Mouse (Mus musculus): Measurements from ENCODE around the gene Sult2b1. TPM values are rescaled to one million over a fixed set of nuclear protein-coding genes. Genes with fewer than 3 reads are reported as not detected.
A peak's percentile ranks its signal among the peaks of the same experiment; 100 is the strongest.

The Sult2b1 gene
- total and polyA plus RNA-seq, 2 experiments = not detected

GRCm38 (mm10) chr7:45721642-45722347 is 62.7 kb downstream of the Sult2b1 start:
- no peak overlapping the region for H3K9ac ChIP-seq (ENCODE audit: low read depth, low read length)
- H3K27me3 ChIP-seq (ENCODE audit: control insufficient read depth, insufficient read depth, low read length) = no peaks in the 10 kb centered on the region
- H3K4me3 ChIP-seq (ENCODE audit: insufficient read depth, low read depth, low read length) = no peak overlapping the region
- peak; percentile 53 for DNase-seq (ENCODE audit: extremely low read depth, low read depth, low spot score)
- TF ChIP-seq POLR2A (IDR thresholded peaks at IDR 0.05; ENCODE audit: extremely low read depth, insufficient read depth, low read length) (no peak), CTCF (IDR thresholded peaks at IDR 0.05; ENCODE audit: low read depth, low read length) (no peak)
- H3K4me1 ChIP-seq (ENCODE audit: control insufficient read depth, insufficient read depth, low read length) = peaks cover 9% of the 10 kb centered on the region
- H3K36me3 ChIP-seq (ENCODE audit: control insufficient read depth, insufficient read depth, low read length) = peaks cover 7% of the 10 kb centered on the region
- H3K79me2 ChIP-seq (ENCODE audit: control insufficient read depth, insufficient read depth, low read length) = peaks cover 5% of the 10 kb centered on the region; the same call in 1 of the 2 replicates
- 77% methylated on average over 13 of the region's 13 CpGs for WGBS
- no peak overlapping the region for H3K27ac ChIP-seq (replicated peaks; ENCODE audit: insufficient read depth, low read depth, low read length)

GRCm38 (mm10) chr7:45721234-45721571 is 63.3 kb downstream of the Sult2b1 start:
- peak; percentile 39 for DNase-seq (ENCODE audit: extremely low read depth, low read depth, low spot score)
- 56% methylated on average over 7 of the region's 7 CpGs for WGBS
- TF ChIP-seq POLR2A (IDR thresholded peaks at IDR 0.05; ENCODE audit: extremely low read depth, insufficient read depth, low read length) = no peak
- no peak for TF ChIP-seq CTCF (IDR thresholded peaks at IDR 0.05; ENCODE audit: low read depth, low read length)
- Histone ChIP-seq H3K79me2 (ENCODE audit: control insufficient read depth, insufficient read depth, low read length) (peaks cover 5% of the 10 kb centered on the region; the same call in 1 of the 2 replicates), H3K4me1 (ENCODE audit: control insufficient read depth, insufficient read depth, low read length) (peaks cover 12% of the 10 kb centered on the region), H3K9ac (ENCODE audit: low read depth, low read length) (no peak overlapping the region), H3K36me3 (ENCODE audit: control insufficient read depth, insufficient read depth, low read length) (peaks cover 7% of the 10 kb centered on the region), H3K27me3 (ENCODE audit: control insufficient read depth, insufficient read depth, low read length) (no peaks in the 10 kb centered on the region), H3K27ac (replicated peaks; ENCODE audit: insufficient read depth, low read depth, low read length) (no peak overlapping the region), H3K4me3 (ENCODE audit: insufficient read depth, low read depth, low read length) (no peak overlapping the region)

- TF ChIP-seq POLR2A (IDR thresholded peaks at IDR 0.05; ENCODE audit: extremely low read depth, insufficient read depth, low read length) = no peak
- peak; percentile 18; the same call in 1 of the 2 replicates for TF ChIP-seq CTCF (IDR thresholded peaks at IDR 0.05; ENCODE audit: low read depth, low read length)
- Histone ChIP-seq H3K79me2 (ENCODE audit: control insufficient read depth, insufficient read depth, low read length) (peaks cover 5% of the 10 kb centered on the region; the same call in 1 of the 2 replicates), H3K27me3 (ENCODE audit: control insufficient read depth, insufficient read depth, low read length) (no peaks in the 10 kb centered on the region), H3K4me3 (ENCODE audit: insufficient read depth, low read depth, low read length) (no peak within 1 kb of the TSS), H3K36me3 (ENCODE audit: control insufficient read depth, insufficient read depth, low read length) (peaks cover 7% of the 10 kb centered on the region), H3K4me1 (ENCODE audit: control insufficient read depth, insufficient read depth, low read length) (peaks cover 17% of the 10 kb centered on the region), H3K27ac (replicated peaks; ENCODE audit: insufficient read depth, low read depth, low read length) (no peak within 1 kb of the TSS), H3K9ac (ENCODE audit: low read depth, low read length) (no peak within 1 kb of the TSS)
- DNase-seq (ENCODE audit: extremely low read depth, low read depth, low spot score) = no peak
- WGBS = 81% methylated on average over 14 of the region's 14 CpGs
These were observed 63.8 kb downstream of the Sult2b1 start, which contains the start of gene Fam83e for GRCm38 (mm10) chr7:45720413-45721233. TSS of gene Fam83e (plus strand) at chr7:45721212.

GRCm38 (mm10) chr7:45719738-45720412 is 64.6 kb downstream of the Sult2b1 start:
- Histone ChIP-seq H3K4me3 (ENCODE audit: insufficient read depth, low read depth, low read length) (no peak overlapping the region), H3K4me1 (ENCODE audit: control insufficient read depth, insufficient read depth, low read length) (peaks cover 20% of the 10 kb centered on the region)
- WGBS = 90% methylated on average over 16 of the region's 16 CpGs

GRCm38 (mm10) chr7:45719180-45719579 is 65.3 kb downstream of the Sult2b1 start:
- peaks cover 20% of the 10 kb centered on the region for H3K4me1 ChIP-seq (ENCODE audit: control insufficient read depth, insufficient read depth, low read length)
- no peak for TF ChIP-seq POLR2A (IDR thresholded peaks at IDR 0.05; ENCODE audit: extremely low read depth, insufficient read depth, low read length)
- no peak for TF ChIP-seq CTCF (IDR thresholded peaks at IDR 0.05; ENCODE audit: low read depth, low read length)
- H3K4me3 ChIP-seq (ENCODE audit: insufficient read depth, low read depth, low read length) = no peak overlapping the region
- H3K36me3 ChIP-seq (ENCODE audit: control insufficient read depth, insufficient read depth, low read length) = peaks cover 7% of the 10 kb centered on the region
- no peaks in the 10 kb centered on the region for H3K27me3 ChIP-seq (ENCODE audit: control insufficient read depth, insufficient read depth, low read length)
- 84% methylated on average over 10 of the region's 10 CpGs for WGBS
- no peak overlapping the region for H3K27ac ChIP-seq (replicated peaks; ENCODE audit: insufficient read depth, low read depth, low read length)
- peak overlapping the region; percentile 30 for H3K9ac ChIP-seq (ENCODE audit: low read depth, low read length)
- peaks cover 5% of the 10 kb centered on the region; the same call in 1 of the 2 replicates for H3K79me2 ChIP-seq (ENCODE audit: control insufficient read depth, insufficient read depth, low read length)
- DNase-seq (ENCODE audit: extremely low read depth, low read depth, low spot score) = no peak

More at GRCm38 (mm10) chr7:45719738-45720412, 64.6 kb downstream of the Sult2b1 start:
- Histone ChIP-seq H3K27ac (replicated peaks; ENCODE audit: insufficient read depth, low read depth, low read length) (no peak overlapping the region), H3K9ac (ENCODE audit: low read depth, low read length) (no peak overlapping the region), H3K79me2 (ENCODE audit: control insufficient read depth, insufficient read depth, low read length) (peaks cover 5% of the 10 kb centered on the region; the same call in 1 of the 2 replicates), H3K36me3 (ENCODE audit: control insufficient read depth, insufficient read depth, low read length) (peaks cover 7% of the 10 kb centered on the region), H3K27me3 (ENCODE audit: control insufficient read depth, insufficient read depth, low read length) (no peaks in the 10 kb centered on the region)
- no peak for DNase-seq (ENCODE audit: extremely low read depth, low read depth, low spot score)
- TF ChIP-seq POLR2A (IDR thresholded peaks at IDR 0.05; ENCODE audit: extremely low read depth, insufficient read depth, low read length) (no peak), CTCF (IDR thresholded peaks at IDR 0.05; ENCODE audit: low read depth, low read length) (no peak)

All from liver, adult 2 months (tissue).